Mouse (Mus musculus) CD4-positive naive resting alpha-beta T cell, adult 76 days (primary cell): ENCODE data around the gene Tmem14c. TPM values are rescaled to one million over a fixed set of nuclear protein-coding genes. Genes with fewer than 3 reads are reported as not detected.

Source experiments
- total RNA-seq: library from RNA; stranded (reverse); gene quantifications from one replicate; pipeline ENCODE4 v1.2.4, GENCODE M21; 2023

Tmem14c gene
- 31.9 TPM for total RNA-seq

DNA sequence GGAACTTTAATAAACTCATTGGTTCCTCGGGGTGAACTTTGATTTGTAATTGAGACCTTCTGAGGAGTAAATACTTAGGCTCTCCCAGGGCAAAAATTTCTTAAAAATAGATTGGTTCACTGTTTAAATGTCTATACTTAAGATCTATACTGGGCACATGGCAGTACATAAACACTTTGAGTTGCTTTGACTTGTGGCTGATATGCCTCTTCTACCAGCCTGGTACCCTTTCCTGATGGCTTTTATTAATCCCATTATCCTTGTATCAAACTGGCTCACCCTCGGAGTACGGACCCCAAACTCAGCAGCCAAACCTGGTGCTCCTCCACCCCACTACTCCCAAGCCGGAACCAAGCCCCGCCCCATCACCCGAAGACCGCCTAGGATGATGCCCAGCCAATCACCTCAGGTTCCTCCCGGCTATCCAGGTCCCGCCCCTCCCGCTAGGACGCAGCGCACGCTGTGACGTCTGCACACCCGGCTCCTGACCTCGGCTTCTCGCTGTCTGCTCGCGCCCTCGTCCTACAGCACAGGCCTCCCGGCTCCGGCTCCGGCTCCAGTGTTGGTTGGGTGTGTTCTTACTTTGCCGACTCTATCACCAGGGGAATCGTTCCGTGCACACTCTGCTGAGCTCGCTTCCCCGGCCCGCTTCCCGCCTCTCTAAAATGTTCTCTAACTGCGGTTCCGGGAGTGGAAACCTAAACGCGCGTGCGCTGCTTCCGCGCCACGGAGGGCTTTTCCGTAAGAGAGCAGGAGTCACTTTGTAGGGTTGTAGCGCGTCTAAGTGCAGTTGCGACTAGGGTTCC, at the start of gene Tmem14c:
TSS of gene Tmem14c (plus strand) at position 464 of the 806 bp plus-strand sequence.

DNA sequence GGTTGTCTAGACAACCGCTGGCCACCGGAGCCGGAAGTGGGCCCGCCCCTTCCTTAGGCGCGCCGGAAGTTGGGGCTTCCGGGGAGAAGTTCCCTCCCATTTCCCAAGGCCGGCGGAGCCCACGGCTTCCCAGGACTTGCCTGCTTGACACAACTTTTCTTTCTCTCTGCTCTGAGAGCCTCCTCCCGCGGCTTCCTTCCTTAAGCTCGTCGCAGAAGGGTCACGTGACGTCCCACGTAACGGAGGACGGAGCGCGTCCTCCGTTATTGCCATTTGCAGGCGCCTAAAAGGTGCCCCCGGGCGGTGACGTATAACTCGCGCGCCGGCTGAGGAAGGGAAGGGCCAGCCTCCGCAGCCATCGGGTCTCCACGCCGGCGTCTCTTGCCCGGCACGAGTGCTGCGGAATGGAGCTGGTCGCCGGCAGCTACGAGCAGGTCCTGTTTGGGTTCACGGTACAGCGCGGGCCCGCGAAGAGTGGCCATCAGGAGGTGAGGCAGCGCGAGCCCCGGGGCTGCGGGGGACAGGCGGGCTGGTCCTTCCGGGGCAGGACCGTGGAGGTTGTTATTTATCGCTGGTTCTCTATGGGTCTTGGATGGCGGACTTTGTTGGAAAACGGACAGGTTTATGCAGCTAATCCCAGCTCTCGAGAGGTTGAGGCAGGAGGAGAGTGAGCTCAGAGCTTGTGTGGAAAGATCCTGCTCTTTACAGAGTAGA, 15.0 kb upstream of the Tmem14c start, which contains the start of gene Pak1ip1:
TSS of gene Pak1ip1 (plus strand) at position 98 of the 714 bp plus-strand sequence.

Other genes with a start within 250 kb of the Tmem14c start
- 1.3 TPM for gene Gcnt2, start 156.5 kb upstream of the Tmem14c start, total RNA-seq
- 73.7 TPM for gene Pak1ip1, start 15.3 kb upstream of the Tmem14c start, total RNA-seq
- gene Mak, start 63.4 kb downstream of the Tmem14c start, total RNA-seq, result not detected
- gene Gcm2, start 94.7 kb downstream of the Tmem14c start, total RNA-seq, result not detected
- not detected for gene Sycp2l, start 98.0 kb downstream of the Tmem14c start, total RNA-seq
- gene Elovl2, start 204.1 kb downstream of the Tmem14c start, total RNA-seq, result not detected
- gene Smim13, start 233.6 kb downstream of the Tmem14c start, total RNA-seq, result 11.2 TPM